Mouse (Mus musculus) B cell, adult 62 days (primary cell): ENCODE measurements around the gene Bloc1s5. TPM values are rescaled to one million over a fixed set of nuclear protein-coding genes. Genes with fewer than 3 reads are reported as not detected.

Experiments used
- total RNA-seq: library from RNA; stranded (reverse); gene quantifications from 4 replicates; pipeline ENCODE4 v1.2.4, GENCODE M21; 2023

Bloc1s5 gene
- total RNA-seq = 5.0 to 7.8 TPM (median 6.9 TPM) in 4 replicates

DNA sequence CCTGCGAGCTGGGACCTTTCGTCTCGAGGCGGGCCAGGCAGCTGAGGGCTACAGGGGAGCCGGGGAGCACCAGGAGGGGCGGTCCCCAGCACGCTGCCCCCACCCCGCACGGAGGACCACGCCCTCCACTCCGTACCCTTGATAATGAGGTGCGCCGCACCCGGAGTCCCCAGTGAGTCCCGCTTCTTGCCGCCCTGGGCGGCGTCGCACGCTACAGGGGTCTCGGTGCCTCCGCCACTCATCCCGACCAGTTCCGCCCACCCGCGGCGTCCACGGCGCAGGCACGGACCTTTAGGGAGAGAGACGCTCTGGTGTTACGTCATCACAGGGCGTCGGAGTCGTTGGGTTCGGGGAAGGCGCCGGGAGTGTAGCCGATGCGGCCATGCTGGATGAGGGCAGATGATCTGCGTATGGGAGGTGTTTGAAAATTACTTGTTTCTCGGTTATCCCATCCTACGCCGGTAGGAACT, at the start of gene Bloc1s5:
Gene Bloc1s5 (minus strand): TSS at position 310 of the 470 bp plus-strand sequence.

DNA sequence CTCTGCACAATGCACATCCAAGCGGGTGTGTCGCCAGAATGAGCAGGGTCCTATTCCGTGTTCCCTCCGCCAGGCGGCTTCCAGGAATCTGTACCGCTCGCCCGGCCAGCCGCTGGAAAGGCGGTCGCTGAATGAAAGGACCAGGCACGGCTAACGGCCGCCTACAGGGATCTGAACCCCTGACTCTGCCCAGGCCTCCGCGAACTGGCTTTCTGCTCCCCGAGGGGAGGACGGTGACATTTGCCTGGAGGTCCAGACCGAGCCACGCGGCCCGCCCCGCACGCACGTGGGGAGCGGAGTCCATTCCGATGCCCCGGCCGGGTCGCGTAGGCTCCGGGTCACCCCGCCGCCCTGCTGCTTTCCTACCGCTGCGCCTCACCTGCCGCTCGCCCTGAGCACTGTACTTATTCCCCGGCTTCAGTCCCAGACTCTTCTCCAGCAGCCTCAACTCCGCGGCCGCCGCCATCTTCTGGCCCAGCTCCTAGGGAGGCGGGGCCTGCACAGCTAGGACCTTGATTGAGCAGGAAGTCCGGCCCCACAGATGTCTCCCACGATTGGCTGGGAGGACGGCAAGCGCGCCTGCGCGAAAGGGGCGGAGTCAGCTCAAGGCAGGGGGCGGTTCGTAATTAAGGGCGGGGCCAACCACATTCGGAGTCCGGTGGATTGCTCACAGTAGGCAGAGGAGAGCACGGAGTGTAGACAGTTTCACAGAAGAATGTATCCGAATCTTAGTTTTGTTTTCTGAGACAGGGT, 23.8 kb upstream of the Bloc1s5 start, which contains the start of gene Eef1e1:
Gene Eef1e1 (minus strand): TSS at position 531 of the 753 bp plus-strand sequence.

Other genes starting within 250 kb of the Bloc1s5 start
- gene Txndc5, start 106.3 kb downstream of the Bloc1s5 start, total RNA-seq = 96.9 to 107 TPM (median 102 TPM) in 4 replicates
- 25.1 to 29.3 TPM (median 27.9 TPM) in 4 replicates for gene Eef1e1, start 23.9 kb upstream of the Bloc1s5 start, total RNA-seq